Mouse (Mus musculus) c-Kit-negative CD71-positive TER-119-positive erythroid progenitor cells, embryonic 14.5 days (primary cell): ENCODE results near the gene Ctbs.

Experiments
- DNase-seq: peaks from one replicate; pipeline ENCODE4 v3.0.0-alpha.2; 2013; ENCODE audit warnings: low read depth, low spot score

The Ctbs gene

DNA sequence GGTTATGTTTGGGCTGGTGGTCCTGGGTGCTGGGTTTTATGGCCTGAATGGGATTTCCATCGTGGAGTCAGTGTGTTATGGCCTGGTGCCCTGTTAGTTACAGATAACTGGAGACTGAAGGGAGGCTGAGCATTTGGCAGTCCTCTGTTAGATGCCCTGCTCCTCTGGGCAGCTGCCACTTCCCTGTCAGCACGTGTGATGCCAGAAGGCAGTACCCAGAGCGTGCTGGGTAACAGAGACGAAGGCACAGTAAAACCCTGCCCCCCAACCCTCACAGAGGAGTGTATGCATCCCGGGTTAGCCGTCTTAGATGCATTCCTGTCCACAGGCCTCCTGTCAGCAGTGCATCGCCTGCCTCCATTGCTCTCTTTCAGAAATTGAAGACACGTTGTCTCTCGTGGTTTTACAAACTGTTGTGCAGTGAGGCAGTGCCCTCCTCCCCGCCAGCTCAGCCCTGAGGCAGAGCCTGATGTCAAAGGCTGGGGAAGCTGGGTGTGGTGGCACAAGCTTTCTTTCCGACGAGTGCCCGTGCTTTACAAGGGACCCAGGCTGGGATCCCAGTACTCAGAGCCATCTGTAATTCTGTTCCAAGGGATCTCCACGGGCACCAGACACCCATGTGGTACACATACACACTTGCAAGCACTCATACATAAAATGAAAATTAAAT, 15.8 kb upstream of the Ctbs start:
- DNase-seq = no peak

DNA sequence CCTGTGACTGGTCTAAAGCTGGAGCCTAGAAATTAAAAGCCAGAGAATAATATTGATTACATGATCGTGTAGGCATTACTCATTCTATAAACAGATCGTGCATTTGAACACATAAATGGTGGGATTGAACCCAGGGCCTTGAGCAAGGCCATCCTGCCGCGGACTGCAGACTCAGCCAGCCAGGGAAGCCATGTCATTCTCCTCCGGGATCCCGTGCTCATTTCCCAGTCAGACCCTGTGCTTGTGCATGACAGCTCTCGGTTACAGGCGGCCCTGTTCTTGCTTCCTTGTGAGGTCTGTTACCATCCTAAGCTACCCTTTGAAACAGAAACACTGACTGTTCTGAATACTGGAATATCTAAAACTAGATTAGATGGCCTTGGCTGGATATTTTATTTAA, 14.9 kb upstream of the Ctbs start:
- DNase-seq = no peak

DNA sequence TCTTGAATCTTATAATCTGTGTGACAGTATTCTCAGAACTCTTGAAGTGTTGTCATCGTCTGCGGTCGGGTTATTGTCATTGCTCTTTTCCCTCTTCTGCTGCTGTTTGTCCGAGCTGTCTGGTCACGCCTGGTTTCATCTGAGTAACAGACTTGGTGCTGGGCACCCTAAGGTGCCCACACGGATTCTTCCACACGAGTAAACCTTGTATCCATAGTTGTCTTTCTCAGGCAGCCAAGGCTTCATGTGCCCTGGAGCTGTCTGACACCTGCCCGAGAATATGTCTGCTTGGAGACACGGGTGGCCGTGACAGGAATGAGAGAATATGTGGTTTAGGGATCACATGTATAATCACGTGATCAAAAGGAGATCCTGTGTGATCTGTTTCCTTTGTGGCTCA, 14.1 kb upstream of the Ctbs start:
- DNase-seq = no peak

DNA sequence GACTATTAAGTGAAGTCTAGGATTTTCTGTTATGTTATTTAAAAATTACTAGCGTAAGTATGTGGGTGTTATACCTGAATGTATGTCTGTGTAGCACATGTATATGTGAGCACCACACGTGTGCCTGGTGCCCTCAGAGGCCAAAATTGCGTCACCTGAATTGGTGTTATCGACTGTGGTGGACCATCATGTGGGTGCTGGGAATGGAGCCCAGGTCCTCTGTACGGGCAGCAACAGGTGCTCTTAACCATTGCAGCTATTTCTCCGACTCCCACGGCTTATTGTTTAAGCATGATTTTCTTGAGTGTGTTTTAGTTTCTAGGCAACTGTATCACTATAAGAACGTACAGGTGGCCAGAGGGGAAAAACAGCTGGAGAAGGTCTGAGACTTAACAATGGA, 13.5 kb upstream of the Ctbs start:
- DNase-seq = no peak

DNA sequence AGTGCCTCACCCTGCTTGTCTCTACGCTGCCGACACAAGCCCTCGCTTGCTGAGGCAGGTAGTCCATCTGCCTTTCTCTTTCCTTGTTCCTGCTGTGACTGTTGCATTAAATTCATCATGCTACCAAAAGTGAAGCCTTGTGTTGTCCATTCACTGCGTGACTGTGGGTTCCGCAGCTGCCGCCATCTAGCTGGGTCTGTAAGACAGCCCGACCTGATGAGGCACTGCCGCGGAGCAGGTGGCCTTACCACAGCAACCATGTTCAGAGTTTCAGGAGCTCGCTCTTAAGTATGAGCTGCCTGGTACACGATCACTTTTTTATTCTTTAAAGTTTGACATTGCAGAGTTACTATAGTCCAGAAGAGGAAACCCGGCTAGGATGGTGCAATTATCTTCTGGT, 9.6 kb upstream of the Ctbs start:
- no peak for DNase-seq

DNA sequence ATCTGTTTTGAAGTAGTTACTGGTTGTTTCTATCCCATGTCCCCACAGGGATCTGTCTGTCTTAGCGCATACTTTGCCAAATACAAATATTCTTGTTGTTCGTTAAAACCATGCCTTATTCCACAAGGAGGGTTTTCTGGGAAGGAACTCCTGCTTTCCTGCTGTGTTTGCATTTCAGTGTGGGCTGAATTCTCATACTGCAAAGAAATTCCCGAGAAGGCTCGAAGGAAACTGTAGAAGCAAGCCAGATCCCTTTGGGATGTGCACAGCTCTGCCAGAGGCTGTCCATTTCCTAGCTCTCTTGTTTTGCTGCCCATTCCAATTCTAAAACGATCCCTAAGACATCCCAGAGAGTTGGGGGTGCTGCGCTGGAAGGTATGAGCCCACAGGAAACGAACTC, 9.2 kb upstream of the Ctbs start:
- no peak for DNase-seq

DNA sequence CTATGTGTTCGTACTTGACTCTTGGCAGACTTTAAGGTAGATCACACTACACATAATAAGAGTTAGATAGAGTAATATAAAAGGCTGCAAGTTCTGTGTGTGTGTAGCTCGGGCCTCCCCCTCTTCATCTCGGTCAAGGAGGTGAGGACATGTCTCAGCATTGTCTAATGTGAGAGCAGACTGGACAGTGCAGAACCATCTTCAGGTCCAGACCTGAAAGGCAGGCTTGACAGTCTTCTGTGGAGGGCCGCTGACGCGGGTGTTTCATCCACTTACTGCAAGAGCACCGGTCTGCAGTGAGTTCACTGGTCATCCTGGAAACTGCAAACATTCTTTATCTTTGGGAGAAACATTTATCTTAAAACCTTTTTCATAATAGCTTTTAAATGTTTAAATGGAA, 7.1 kb upstream of the Ctbs start:
- no peak for DNase-seq

DNA sequence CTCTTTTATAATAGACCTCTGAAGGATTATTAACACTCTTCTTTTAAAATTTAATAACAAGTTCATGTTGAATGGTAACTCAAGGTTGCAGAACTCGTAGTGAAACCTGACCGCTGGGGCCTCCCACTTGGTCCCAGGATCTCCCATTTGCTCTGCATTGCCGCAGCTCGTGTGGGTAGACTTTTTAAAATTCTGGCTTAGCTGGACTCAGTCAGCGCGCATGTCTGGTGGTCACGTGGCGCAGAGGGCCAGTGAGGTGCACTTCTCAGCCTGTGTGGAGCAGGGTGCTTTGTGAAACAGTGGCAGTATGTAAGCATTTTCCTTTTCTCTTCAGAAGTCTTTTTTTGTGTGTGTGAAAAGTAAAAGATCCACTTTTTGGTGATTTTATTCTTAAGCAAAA, 6.7 kb upstream of the Ctbs start:
- no peak for DNase-seq

DNA sequence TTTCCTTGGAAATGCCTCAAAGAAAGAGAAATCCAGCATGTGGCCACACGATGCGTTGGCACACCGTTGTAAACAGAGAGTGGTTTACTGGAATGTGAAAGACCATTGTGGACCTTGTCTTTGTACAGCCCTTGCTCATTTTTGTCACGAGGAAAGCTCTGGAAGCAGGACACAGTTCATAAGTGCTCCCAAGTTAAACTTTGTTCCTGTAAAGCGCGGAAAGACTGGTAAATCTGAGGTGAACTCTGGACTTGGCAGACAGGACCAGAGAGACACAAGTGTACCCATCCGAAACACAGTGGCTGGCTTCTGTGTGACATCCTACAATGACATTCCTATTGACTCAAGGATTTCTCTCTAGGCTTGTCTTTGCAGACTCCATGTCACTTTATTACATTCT, 6.2 kb upstream of the Ctbs start:
- no peak for DNase-seq

DNA sequence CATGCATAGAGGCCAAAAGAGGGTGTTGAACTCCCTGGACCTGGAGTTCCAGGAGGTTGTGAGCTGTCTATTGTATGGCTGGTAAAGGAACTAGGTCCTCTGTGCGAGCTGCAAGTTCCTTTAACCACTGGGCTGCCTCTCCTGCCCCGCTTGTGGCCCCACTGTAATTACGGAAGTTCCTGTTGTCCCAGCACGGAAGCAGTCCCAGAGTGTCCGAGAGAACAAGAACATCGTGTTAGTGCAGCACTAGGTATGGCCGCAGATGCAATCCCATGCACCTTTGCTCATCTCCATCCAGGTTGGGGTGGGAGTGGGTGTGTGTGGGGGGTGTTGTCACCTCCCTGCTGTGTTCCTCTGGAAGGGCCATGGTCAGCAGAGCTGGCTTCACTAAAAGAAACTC, 4.7 kb upstream of the Ctbs start:
- DNase-seq = no peak

DNA sequence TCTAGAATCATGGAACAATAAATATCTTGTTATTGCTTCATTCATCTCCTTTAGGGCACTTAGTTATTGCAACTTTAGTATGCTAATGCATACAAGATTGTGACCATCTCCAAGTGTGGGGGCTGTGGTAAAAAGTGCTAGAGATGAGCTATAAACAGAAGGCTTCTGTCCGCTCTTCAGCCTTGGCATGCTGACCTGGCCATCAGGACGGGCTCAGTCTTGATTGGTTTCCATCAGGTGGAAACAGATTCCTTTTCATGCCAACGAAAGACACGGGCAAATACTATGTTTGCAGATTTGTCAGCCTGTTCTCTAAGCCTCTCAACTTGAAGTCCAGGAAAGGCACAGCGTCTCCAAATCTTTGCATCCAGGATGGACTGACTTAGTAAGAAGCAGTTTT, 2.4 kb upstream of the Ctbs start:
- no peak for DNase-seq

DNA sequence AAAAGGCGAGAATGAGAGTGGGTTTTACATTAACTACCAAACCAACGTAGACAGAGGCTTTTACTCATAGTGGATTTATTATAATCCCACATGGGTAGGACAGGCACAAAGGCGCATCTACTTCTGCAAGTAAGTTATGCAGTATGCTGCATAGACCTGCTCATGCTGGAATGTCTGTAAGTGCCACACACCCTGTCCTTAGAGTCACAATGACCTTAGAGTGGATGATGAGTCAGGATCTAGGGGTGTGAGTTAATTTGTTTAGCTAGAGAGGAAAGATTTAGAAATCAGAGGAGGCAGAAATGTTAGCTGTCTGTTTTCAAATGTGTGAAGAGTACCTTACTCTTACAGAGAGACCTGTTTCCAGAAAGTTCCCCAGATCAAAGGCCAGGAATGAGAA, 2.0 kb upstream of the Ctbs start:
- DNase-seq = no peak

DNA sequence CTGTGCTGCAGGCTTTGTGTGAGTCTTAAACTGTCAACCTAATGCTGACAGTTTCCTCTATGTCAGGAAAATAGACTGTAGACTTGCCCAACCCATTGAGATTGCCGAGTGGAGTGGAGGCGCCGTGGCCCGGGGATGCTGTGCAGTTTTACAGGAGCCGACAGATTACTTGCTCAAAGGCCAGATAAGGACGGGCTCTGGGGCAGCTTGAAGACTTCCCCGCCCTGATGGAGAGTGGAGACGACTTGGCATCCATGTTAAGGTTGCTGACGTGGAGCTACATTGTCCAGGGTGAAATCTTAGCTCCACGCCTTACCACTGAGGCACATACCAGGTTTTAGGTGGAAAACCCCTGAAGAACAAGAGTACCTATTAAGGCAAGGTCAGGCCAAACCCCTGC, 1.2 kb upstream of the Ctbs start:
- no peak for DNase-seq

DNA sequence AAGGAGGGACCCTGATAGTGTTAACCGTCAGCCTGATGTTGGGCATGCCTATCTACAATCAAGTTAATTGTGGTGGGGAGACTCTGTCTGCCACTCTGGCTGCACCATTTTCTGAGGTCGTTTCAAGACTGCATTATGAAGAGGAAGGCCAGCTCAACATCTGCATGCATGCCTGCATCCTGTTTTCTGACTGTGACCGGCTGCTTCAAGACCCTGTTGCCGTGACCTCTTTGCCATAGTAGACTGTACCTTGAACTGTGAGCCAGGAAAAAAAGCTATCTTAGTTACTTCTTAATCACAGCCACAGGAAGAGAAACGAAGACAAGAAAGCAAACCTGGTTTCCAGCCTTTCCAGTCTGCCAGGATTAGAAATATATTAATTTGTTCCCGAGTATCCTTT, 626 bp upstream of the Ctbs start:
- no peak for DNase-seq

DNA sequence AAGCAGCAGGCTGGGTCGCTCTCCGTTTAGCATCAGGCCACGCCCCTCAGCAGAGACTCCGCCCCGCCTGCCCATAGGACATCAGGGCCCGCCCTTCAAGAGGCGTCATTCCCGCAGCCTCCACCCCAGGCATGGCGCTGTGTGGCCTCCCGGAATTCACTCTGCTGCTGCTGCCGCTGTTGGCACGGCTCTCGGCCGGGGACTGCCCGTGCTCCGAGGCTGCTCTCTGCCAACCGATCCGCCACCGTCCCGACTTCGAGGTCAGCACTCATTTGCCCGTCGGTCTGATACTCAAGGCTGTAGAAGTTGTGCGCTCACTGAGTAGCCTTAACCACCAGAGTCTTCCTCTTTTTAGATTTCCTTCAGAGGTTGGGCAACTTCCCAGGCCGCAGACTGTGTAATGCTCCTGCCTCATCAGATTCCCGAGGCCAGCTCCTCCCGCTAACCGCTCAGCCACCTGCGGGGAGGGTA, 811 bp downstream of the Ctbs start:
- peak; percentile 82 for DNase-seq

DNA sequence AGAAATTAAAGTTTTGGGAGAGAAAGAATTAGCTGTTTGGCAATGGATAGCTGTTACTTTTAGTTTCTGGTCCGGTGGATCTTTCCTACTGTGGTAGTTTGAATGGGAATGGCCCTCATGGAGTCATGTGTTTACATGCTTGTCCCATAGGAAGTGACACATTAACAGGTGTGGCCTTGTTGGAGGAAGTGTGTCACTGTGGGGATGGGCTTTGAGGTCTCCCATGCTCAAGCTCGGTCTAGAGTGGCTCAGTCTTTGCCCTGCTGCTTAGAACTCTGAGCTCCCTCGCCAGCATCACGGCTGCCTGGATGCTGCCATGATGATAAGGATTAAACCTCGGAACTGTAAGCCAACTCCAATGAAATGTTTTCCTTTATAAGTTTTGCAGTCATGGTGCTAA, 1.8 kb downstream of the Ctbs start:
- DNase-seq = no peak

DNA sequence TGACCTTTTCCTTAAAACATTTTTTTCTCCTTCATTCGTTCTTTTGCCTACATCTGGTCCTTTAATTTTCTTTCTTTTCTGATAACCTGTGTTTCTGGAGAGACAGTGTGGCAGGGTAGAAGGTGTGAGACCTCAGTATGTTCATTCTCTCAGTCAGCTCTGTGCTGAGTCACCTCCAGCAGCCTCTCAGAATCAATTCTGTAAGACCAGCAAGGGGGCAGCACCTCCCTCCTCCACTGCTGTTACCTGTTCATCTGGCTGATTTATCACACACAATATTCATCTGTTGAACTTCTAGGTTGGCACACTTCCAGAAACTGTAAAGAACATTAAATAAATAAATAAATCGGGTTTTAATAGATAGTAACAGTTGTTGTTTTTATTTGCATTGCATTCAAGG, 13.3 kb downstream of the Ctbs start:
- DNase-seq = no peak

DNA sequence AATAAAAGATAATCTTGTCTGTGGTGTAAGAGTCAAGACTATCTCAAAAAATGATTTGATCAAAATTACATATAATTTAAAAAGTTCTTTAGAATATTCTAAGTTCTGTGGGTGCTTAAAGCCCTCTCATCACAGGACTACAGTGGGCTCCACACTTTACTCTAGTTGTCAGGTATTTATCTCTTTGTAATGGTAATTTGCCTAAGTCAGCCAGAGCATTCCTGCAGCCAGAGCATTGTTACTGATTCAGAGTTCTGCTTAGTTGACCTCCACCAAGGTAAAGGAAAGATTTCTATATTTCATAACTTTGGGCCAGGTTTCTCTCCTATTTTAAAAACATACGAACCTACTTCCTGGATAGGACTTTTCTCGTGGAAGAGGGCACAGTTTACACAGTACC, 19.6 kb downstream of the Ctbs start:
- DNase-seq = no peak

DNA sequence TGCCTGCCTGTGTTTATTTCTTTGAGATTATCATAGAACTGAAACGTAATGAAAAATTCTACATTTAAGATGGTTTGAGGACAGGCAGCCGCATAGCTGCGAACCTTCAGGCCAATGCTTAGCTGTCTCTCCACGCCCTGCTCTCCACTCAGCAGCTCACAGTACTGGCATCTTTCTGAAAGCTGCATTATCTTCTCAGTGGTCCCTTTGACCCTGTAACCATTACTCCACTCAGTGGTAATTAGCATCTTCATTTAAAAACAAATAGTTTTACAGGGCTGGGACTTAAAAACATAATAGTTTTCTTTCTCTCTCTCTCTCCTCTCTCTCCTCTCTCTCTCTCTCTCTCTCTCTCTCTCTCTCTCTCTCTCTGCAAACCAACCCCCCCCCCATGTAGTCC, 23.1 kb downstream of the Ctbs start:
- no peak for DNase-seq

DNA sequence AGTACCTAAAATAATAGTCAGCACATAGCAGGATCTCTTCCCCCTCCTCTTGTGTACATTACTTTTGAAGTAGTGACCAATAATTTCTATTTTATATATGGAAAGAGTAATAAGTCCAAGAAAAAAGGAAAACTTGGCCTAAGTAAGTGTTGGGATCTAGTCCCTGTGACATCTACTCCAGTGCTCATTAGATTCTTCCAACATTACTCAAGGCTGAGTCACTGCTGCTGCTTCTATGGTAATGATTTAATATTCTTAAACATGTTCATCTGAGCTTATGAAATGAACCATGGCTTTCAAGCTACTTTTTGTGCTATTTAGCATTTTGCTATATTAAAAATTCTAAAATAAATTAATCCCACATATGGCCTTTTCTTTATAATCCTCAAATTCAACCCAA, 24.1 kb downstream of the Ctbs start:
- no peak for DNase-seq

DNA sequence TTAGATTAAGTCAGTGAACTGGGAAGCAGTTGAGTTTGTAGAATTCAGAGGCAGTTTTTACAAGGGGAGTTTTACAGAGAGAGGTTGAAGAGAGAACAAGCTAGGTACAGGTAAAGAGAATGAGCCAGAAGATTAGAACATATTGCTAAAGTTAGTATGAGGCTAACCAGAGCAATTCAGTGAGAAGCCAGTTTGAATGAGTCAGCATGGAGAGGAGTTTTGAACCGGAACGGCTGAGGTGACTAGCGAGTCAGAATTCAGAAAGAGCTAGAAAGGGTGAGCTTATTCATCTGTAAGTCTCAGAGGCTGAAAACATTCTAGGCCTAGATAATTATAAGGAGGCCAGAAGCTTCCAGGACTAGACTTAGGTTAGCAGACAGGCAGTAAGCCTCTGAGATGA, 24.8 kb downstream of the Ctbs start:
- no peak for DNase-seq

DNA sequence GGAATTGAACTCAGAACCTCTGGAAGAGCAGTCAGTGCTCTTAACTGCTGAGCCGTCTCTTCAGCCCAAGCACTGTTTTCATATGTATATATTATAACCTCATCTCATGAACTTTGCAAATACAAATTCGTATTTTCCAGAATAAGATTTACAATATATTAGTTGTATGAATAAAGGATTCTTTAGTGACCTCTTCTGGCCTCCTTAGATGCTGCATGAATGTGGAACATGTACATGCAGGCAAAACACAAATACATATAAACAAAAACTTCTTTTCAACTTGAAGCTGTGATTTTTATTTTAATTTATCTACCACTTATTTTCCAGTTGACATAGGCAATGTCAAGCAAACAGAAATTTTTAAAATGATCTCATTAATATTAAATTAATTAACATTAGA, 32.4 kb downstream of the Ctbs start:
- no peak for DNase-seq

DNA sequence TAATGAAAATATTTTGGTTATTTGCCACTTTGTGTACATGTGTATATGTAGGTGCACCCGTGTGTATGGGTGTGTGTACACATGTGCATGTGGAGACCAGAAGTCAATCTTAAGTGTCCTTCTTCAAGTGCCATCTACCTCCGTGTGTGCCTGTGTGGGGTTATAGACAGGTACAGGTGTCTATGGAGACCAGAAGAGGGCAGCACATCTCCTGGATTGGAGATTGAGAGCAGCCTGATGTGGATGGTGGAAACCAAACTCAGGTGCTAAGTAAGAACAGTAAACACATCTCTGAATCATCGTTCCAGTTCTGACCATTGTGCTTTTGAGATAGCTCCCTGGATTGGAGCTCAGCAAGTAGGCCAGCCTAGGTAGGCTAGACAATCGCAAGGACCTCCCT, 36.9 kb downstream of the Ctbs start:
- DNase-seq = peak; percentile 11

DNA sequence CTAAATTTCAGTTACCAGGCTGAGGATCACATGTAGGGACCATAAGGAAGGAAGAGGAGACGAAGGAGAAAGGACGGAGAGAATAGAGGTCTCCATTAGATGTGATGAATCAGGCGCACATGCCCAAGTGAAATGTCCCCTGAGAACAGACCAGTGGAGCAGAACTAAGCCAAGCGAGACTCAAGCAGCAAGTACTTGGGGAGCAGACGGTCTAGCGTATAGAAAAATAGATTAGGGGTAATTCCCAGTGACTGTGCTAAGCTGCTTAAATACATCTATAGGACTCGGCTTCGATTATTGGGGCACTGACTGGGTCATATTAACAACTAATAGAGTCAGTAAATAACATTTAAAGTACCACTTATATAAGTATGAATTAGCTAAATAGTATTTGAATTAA, 45.3 kb downstream of the Ctbs start:
- no peak for DNase-seq
